Mouse (Mus musculus): Measurements from ENCODE around the gene Actn4.

DNA sequence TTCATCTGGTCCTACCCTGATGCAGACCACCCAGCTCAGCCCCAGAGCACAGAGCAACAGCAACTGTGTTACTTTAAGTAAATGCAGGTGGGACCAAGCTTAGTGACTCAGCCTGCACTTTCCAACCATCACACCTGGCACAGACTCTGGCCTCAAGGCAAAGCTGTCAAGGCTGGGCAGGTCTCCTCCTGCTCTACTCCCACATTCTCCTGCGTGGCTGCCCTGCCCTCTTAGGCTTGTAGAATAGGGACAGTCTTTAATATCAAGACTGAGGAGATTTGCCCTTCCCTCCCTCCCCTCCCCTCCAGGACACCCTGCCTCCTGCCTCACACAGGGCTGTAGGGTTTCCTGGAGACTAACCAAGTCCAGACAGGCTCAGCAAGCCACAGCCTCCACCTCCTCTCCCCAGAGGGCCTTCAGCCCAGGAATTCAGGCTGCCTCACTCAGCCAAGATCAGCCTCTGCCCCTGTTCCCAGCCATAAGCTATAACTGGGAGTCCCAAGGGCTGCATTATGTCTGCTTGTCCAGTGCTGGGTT is 112.4 kb downstream of the Actn4 start:
- TF ChIP-seq MAFK (IDR thresholded peaks at IDR 0.05; ENCODE audit: insufficient read depth, low read depth, low read length) (no peak), ZNF384 (IDR thresholded peaks at IDR 0.05; ENCODE audit: low read depth, low read length) (no peak), CHD2 (IDR thresholded peaks at IDR 0.05; ENCODE audit: low read depth, low read length) (no peak), ZC3H11A (IDR thresholded peaks at IDR 0.05; ENCODE audit: borderline replicate concordance, low read depth, low read length) (no peak)
